Mouse (Mus musculus) olfactory bulb, adult 2 months (tissue): ENCODE measurements around the gene Fis1.

Source experiments
- CTCF ChIP-seq: fragments of 200-500 bp; IDR thresholded peaks from 2 replicates; pipeline ENCODE4 v1.5.1; 2012; ENCODE audit warnings: low read depth, mild to moderate bottlenecking, low read length, moderate library complexity; ENCODE audit not compliant: insufficient read depth
- POLR2A ChIP-seq: fragments of 200-500 bp; IDR thresholded peaks from 2 replicates; pipeline ENCODE4 v1.6.1; 2012; ENCODE audit warnings: mild to moderate bottlenecking, low read depth, low read length, moderate library complexity; ENCODE audit not compliant: insufficient read depth

DNA sequence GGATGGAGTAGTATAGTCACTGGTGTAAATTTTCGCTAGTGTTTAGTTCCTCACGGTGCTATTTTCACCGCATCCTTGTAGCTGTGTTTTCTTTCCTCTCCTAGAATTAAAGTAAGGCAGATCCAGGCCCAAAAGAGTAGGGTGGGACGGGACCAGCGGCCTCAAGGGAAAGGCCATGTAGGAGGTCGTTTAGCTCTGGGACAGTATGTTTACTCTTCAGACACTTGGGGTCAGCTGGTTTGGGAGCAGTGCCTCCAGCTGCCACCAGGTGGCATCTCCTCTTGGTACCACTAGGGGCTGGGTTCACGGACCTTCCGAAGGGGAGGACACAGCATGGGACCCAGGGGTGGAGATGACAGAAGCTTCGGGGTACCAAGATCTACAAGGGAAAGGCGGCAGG, 9.4 kb downstream of the Fis1 start:
- TF ChIP-seq POLR2A (no peak), CTCF (peak; percentile 94)
